Mouse (Mus musculus): ENCODE results near the gene Endou. TPM values are rescaled to one million over a fixed set of nuclear protein-coding genes. Genes with fewer than 3 reads are reported as not detected.

Endou gene
- total RNA-seq (2015; ENCODE audit: low replicate concordance) (not detected in 2 replicates), total RNA-seq (2017; ENCODE audit: low replicate concordance) (not detected in 2 replicates)

GRCm38 (mm10) chr15:97731111-97731510 is at the start of gene Endou:
Gene Endou, minus strand, starts transcription at chr15:97731339.
- ATAC-seq (replicated peaks; ENCODE audit: low FRiP score, poor library complexity, severe bottlenecking) = no peak

GRCm38 (mm10) chr15:97780611-97781031 is 49.5 kb upstream of the Endou start:
- ATAC-seq (replicated peaks; ENCODE audit: low FRiP score, poor library complexity, severe bottlenecking) = no peak

- ATAC-seq (replicated peaks; ENCODE audit: low FRiP score, poor library complexity, severe bottlenecking) = no peak
Measured at GRCm38 (mm10) chr15:97779576-97779975, 48.4 kb upstream of the Endou start.

- ATAC-seq (replicated peaks; ENCODE audit: low FRiP score, poor library complexity, severe bottlenecking) = no peak
Measured at GRCm38 (mm10) chr15:97778311-97779098, 47.4 kb upstream of the Endou start, which contains the start of gene Slc48a1. Gene Slc48a1, plus strand, starts transcription at chr15:97778520.

DNA sequence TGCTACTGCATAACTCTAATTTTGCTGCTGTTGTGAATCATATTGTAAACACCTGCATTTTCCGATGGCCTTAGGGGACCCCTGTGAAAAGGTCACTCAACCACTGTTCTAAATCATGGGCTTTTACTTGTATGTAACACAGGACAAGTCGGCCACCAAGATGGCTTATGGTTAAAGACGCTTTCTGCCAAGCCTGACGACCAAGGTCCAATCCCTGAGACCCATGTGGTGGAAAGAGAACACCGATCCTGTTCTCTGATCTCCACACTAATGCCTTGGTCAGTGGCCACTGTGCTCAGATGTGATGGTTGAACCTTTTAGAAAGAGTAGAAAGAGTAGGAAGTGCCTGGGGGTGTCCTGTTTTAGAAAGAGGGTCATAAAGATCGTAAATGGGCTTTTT is 45.8 kb upstream of the Endou start:
- ATAC-seq (replicated peaks; ENCODE audit: low FRiP score, poor library complexity, severe bottlenecking) = no peak

GRCm38 (mm10) chr15:97776514-97776913 is 45.4 kb upstream of the Endou start:
- ATAC-seq (replicated peaks; ENCODE audit: low FRiP score, poor library complexity, severe bottlenecking) = peak; percentile 78; the same call in 1 of the 2 replicates

GRCm38 (mm10) chr15:97773961-97774370 is 42.8 kb upstream of the Endou start:
- ATAC-seq (replicated peaks; ENCODE audit: low FRiP score, poor library complexity, severe bottlenecking) = no peak

DNA sequence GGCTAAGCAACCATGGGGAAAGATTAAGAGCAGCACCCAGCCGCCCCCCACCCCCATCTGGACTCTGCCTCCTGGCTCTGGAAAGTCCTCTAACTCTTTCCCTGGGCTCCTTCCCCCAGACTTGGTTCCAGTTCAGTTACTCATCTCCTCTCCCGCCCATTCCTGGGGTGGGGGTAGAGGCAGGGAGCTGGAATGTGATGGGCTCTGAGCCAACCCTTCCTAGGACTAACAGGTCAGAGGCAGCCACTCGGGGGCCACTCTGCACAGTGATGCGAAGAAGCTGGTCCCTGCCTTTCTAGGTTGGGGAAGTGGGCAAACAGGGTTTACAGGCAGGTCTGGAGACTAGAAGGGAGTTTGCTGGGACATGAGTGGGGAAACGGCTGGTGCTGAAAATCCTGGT is 42.0 kb upstream of the Endou start:
- ATAC-seq (replicated peaks; ENCODE audit: low FRiP score, poor library complexity, severe bottlenecking) = no peak

DNA sequence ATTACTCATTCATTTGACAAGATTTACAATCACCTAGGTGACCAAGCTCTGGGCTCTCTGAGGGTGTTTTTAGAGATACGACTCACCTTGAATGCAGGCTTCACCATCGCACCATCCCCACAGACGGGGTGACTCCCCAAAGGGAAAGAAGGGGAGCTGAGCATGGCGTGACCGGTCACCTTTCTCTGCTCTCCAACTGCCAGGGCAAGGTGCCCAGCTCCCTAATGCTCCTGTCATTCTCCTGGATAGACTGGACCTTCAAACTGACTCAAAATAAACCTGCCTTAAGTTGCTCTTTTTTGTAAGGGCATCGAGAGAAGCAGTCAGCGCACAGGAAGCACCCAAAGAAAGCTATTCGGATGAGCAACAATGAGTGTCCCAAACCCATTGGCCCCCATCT is 39.1 kb upstream of the Endou start:
- ATAC-seq (replicated peaks; ENCODE audit: low FRiP score, poor library complexity, severe bottlenecking) = no peak

DNA sequence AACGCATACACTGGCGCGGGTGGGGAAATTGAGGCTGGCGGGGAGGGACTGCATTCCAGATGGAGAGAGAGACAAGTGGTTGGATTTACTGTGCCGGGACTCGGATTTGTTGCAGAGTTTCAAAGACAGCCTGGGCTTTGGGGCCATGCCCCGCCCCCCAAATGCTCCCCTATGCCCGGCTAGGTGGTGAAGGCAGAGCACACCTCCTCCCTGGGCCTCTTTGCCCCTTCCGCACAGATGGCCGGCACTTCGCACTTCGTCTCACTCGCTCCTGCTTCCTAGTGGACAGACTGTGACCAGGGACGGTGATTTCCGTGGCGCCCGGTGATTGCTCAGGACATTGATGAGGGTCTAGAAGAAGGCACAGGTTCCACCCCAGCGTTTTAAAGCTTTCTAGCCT is 37.1 kb upstream of the Endou start:
- ATAC-seq (replicated peaks; ENCODE audit: low FRiP score, poor library complexity, severe bottlenecking) = no peak

DNA sequence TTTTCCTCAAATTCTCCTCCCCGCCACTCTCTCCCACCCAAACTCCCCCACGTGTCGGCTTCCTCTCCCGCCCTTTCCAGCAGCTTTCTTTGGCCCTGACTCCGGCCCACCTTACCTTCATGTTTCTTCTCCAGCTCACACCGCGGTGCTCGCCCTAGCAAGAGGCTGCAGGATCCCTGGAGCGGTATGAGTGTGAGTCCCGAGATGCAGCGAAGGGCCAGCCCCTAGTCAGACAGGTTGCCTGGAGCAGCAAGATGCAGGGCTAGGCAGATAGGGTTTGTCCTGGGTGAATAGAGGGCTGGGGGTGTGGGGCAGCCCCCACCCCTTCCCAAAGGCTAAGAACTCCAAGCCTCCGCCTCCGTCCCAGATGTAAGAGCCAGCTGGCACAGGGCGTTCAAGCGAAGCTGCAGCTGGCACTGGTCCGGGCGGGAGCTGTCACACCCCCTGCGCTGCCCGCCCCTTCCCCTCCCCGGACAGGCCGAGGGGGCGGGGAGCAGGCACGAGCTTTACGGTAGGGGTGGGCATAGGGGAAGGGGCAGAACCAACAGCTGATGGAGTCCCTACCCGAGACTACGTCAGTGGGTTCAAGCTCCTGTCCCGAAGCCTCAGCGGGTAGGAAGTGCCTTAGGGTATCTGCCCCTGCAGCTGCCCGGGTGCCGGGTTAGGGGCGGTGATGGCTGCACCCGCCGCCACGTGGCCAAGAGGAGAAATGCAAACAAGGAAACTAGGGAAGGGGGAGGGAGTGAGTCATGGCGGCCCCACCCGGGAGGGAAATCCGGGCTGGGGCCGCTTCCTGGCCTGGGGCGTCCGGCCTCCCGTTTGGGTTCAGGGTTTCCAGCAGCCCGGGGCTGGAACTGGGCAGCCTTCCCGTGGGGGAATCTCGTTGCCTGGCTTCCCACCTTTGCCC is 36.4 kb upstream of the Endou start, which contains the start of gene Rapgef3:
Rapgef3 (minus strand) TSS at position 693 of the 907 bp plus-strand sequence.
- ATAC-seq (replicated peaks; ENCODE audit: low FRiP score, poor library complexity, severe bottlenecking) = no peak

DNA sequence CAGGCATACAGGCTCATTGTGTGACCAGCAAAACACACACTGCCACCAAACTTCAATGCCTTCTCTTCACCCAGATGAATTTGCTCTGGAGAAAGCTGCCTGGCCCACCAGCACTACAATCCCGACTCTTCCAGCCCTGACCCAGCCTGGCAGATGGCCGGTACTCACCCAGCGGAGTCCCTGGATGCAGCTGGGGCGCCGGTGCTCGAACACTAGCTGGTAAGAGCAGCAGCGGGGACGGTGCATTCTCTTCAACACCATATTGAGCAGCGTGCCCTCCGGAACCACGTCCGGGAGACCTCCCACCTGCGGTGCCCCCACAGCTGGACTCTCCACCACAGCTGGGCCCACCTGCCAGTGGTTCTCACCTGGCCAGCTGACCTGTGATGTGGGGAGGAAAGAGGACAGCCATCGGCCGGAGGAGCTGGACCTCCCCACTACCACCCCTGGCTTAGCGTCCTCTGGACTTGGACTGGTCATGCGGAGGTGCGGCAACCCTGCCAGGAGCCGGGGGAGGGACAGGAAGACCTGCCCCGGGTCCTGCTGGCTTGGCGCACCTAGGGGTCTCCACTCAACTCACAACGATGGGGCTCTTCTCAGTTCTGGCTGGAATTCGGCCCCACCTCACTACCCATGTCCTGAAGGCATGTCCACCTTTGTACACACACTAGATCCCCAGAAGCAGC is 35.6 kb upstream of the Endou start:
- ATAC-seq (replicated peaks; ENCODE audit: low FRiP score, poor library complexity, severe bottlenecking) = no peak

- ATAC-seq (replicated peaks; ENCODE audit: low FRiP score, poor library complexity, severe bottlenecking) = no peak
Measured at GRCm38 (mm10) chr15:97766194-97766593, 35.1 kb upstream of the Endou start.

GRCm38 (mm10) chr15:97765090-97765794 is 34.1 kb upstream of the Endou start:
- ATAC-seq (replicated peaks; ENCODE audit: low FRiP score, poor library complexity, severe bottlenecking) = no peak

- no peak for ATAC-seq (replicated peaks; ENCODE audit: low FRiP score, poor library complexity, severe bottlenecking)
Measured at GRCm38 (mm10) chr15:97764532-97764931, 33.4 kb upstream of the Endou start.

GRCm38 (mm10) chr15:97763256-97764049 is 32.3 kb upstream of the Endou start:
- ATAC-seq (replicated peaks; ENCODE audit: low FRiP score, poor library complexity, severe bottlenecking) = no peak

GRCm38 (mm10) chr15:97762733-97763132 is 31.6 kb upstream of the Endou start:
- no peak for ATAC-seq (replicated peaks; ENCODE audit: low FRiP score, poor library complexity, severe bottlenecking)

DNA sequence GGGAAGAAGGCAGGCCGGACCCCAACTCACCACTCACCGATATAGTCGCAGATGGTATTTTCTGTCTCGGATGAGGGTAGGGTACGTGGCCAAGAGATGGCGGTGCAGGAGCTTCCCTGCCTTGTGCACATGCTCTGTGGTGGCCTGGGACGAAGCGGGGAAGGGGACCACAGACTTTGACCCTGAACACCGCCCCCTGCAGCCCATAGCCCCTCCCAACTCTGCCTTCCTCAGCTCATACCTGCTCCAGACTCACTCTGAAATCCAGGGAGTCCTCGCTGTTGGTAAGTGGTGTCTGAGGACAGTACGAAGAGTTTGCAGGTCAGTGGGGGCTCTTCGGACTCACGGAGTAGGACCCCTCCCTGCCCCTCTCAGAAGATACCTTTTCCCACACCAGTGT is 30.3 kb upstream of the Endou start:
- no peak for ATAC-seq (replicated peaks; ENCODE audit: low FRiP score, poor library complexity, severe bottlenecking)

- ATAC-seq (replicated peaks; ENCODE audit: low FRiP score, poor library complexity, severe bottlenecking) = no peak
Measured at GRCm38 (mm10) chr15:97760952-97761351, 29.8 kb upstream of the Endou start.

All from erythroblast, adult 5-6 weeks (primary cell).